Mouse (Mus musculus) MEL-GATA-1-ER (cell line): Measurements from ENCODE around the gene Zfhx2.

Source experiments
- DNase-seq: peaks from one replicate; pipeline ENCODE4 v3.0.0-alpha.2; 2012; ENCODE audit warnings: low read depth; ENCODE audit errors: extremely low read depth

The Zfhx2 gene

GRCm38 (mm10) chr14:55105836-55106809 is 14.0 kb upstream of the Zfhx2 start, which contains the start of gene Ap1g2:
Ap1g2 (minus strand) TSS chr14:55106593.
- peak; percentile 71 for DNase-seq

DNA sequence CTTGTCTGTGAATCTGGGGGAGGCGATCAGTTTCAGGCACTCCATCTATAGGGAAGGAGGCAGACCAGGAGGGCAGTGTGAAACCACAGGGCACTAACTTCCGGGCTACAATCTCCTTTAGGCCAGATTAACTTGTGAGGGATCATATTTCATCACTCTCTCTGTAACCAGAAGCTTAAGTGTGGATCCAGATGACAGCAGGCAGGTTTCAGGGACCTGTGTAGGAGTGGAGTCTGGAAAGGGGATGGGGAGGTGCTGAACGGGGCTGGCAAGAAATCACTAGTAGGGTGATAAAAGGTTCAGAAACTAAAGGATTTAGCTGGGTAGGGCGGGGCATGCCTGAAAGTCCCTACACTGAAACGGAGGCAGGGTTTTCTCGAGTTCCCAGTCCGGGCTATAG is 13.3 kb upstream of the Zfhx2 start:
- DNase-seq, result peak; percentile 31

GRCm38 (mm10) chr14:55104365-55104764 is 12.2 kb upstream of the Zfhx2 start:
- no peak for DNase-seq

- no peak for DNase-seq
Observed at GRCm38 (mm10) chr14:55102253-55102785, 10.2 kb upstream of the Zfhx2 start.

DNA sequence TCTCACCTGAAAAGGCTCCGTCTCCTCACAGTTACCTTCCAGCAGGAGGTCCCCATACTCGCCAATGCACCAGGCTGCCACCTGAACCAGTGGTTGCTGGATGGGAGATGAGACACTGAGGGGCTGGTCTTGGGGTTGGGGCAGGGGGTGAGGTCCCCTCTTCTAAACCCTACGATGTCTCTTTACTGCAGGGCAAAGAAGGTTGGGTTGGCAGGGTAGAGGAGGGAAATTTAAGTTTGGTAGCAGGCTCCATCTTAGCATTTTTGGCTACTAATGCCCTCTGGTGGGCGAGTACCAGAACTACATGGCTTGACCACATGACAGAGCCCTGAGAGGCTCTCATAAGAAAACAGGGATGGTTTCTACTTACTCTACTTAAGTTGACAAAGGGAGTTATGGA is 9.5 kb upstream of the Zfhx2 start:
- DNase-seq, result peak; percentile 23

DNA sequence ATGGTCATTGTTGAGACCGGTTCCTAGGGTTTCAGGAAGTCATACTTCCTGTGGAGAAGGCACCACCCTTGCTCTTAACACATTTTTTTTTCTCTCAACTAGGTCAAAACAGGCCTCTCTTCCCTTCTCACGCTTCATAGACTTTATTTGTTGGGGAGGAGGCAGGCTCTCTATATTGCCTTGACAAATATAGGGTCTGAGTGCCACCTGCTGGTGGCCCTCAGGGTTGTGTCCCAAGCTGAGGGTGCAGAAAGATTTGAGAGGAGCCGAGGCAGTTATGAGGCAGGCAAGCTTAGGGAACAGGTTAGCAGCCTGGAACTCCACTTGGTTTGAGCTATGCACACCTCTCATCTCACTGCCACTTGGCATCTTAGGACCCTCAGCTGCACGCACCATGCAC is 5.9 kb upstream of the Zfhx2 start:
- DNase-seq, result peak; percentile 49

GRCm38 (mm10) chr14:55097646-55098045 is 5.5 kb upstream of the Zfhx2 start:
- DNase-seq, result no peak

GRCm38 (mm10) chr14:55096573-55097087 is 4.5 kb upstream of the Zfhx2 start:
- no peak for DNase-seq

DNA sequence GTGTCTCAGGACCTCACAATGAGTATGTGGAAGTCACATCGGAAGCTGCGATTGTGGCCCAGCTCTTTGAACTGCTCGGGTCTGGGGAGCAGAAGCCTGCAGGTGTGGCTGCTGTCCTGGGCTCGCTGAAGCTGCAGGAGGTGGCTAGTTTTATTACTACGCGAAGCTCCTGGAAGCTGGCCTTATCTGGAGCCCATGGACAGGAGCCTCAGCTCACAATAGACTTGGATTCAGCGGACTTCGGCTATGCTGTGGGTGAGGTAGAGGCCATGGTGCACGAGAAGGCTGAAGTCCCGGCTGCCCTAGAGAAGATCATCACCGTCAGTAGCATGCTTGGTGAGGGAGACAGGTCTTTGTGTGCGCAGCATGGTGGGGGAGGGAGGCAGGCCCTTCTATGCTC is 3.5 kb upstream of the Zfhx2 start:
- DNase-seq, result peak; percentile 8

GRCm38 (mm10) chr14:55095263-55095662 is 3.1 kb upstream of the Zfhx2 start:
- no peak for DNase-seq

DNA sequence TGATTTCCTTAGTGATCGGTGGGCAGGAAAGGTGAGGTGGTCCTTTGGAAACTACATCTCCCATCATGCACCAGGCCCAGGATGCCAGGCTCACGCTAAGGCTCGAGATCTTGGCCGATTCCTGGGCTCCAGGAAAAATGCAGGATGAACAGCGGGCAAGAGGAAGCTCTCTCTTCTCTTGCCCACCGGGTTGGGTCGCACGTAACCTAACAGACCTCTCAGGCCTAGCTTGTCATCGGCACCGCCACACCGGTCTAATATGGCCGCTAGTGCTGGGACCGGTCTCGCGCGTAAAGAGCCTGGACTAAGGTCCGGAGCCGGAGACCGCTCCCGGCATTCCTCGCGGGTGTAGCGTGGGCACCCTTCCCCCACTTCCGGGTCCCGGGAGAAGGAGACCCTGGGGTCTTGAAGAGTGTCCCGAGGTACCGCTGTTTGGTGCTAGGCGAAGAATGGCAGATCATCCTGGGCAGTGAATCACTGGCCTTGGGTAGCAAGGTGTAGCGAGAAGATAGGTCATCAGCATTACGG is 2.6 kb upstream of the Zfhx2 start, which contains the start of gene Thtpa:
Thtpa (plus strand) TSS at position 81 of the 528 bp plus-strand sequence.
- peak; percentile 60 for DNase-seq

GRCm38 (mm10) chr14:55093927-55094326 is 1.8 kb upstream of the Zfhx2 start:
- peak; percentile 39 for DNase-seq

GRCm38 (mm10) chr14:55091209-55091865 is 787 bp downstream of the Zfhx2 start:
- DNase-seq, result no peak

GRCm38 (mm10) chr14:55089199-55089947 is 2.8 kb downstream of the Zfhx2 start:
- no peak for DNase-seq

GRCm38 (mm10) chr14:55086009-55086514 is 6.1 kb downstream of the Zfhx2 start:
- no peak for DNase-seq

GRCm38 (mm10) chr14:55085324-55086008 is 6.7 kb downstream of the Zfhx2 start:
- DNase-seq, result no peak

GRCm38 (mm10) chr14:55083481-55083880 is 8.6 kb downstream of the Zfhx2 start:
- DNase-seq, result no peak

GRCm38 (mm10) chr14:55081105-55081504 is 11.0 kb downstream of the Zfhx2 start:
- DNase-seq, result no peak

DNA sequence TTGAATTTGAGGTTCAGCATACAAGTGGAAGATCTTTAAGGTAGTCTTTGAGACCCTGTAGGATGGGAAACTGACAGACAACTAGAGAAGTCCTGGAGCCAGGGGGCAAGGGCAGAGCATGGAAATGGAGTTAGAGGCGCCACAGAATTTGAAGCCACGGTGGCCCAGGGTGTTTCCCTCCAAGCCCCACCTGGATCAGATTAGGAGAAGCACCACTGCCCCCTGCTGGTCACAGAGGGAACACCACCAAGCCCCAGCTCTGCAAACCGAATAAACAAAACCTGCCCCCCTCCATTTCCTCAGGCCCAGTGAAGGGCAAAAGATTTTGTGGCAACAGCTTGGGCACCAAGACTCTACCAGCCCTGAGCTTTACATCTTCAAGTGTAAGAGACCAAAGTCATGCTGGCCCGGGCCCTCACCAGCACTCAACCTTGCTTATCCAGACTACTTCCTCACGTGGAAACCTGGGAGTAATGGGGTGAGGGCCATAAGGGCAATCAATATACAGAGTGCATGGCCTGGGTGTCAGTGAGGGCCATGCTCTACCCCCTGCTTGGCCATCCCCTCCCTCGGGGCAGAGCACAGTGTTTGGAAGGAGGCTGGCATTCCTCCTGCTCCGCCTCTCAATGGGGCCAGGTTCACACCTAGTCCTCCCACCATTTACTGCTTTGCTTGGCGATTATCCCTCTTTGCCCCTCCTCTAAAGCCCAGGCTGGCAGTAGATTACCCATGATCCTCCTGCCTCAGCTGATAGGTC is 12.7 kb downstream of the Zfhx2 start:
- peak; percentile 23 for DNase-seq
